Mouse (Mus musculus) spleen, adult 2 months (tissue): Measurements from ENCODE around the gene Cxcl17. TPM values are rescaled to one million over a fixed set of nuclear protein-coding genes. Genes with fewer than 3 reads are reported as not detected.
"Not testable (repeated sequence)": the region's sequence is repeated elsewhere in the genome, so short reads cannot be mapped to it uniquely, and the experiment has no call there.

Experiments used
- DNase-seq, 2 experiments: peaks; one replicate each; pipeline versions ENCODE4 v3.0.0 to v3.0.0-alpha.2; 2012 to 2021; ENCODE audit warnings: low spot score in 2 of 2, low read depth in 1 of 2
- H3K27ac ChIP-seq: fragments of 200-500 bp; 2 replicates; pipeline ENCODE4 v1.5.1; 2012; ENCODE audit warnings: low read length, inconsistent platforms; ENCODE audit not compliant: insufficient read depth
- H3K27me3 ChIP-seq: fragments of 200-500 bp; 2 replicates; pipeline ENCODE4 v1.6.1; 2012; ENCODE audit warnings: mild to moderate bottlenecking, moderate library complexity, low read length, inconsistent platforms; ENCODE audit not compliant: control insufficient read depth, insufficient read depth
- H3K36me3 ChIP-seq: fragments of 200-500 bp; 2 replicates; pipeline ENCODE4 v1.6.1; 2012; ENCODE audit warnings: mild to moderate bottlenecking, low read length, inconsistent platforms; ENCODE audit not compliant: control insufficient read depth, insufficient read depth
- H3K4me1 ChIP-seq: fragments of 200-500 bp; 2 replicates; pipeline ENCODE4 v1.6.1; 2011; ENCODE audit warnings: inconsistent platforms; ENCODE audit not compliant: control insufficient read depth, insufficient read depth, insufficient read length
- H3K4me3 ChIP-seq: fragments of 200-500 bp; 2 replicates; pipeline ENCODE4 v1.5.1; 2011; ENCODE audit warnings: mild to moderate bottlenecking, inconsistent platforms; ENCODE audit not compliant: insufficient read depth, insufficient read length; ENCODE audit errors: extremely low read depth
- CTCF ChIP-seq: fragments of 200-500 bp; IDR thresholded peaks from 2 replicates; pipeline ENCODE4 v1.5.1; 2011; ENCODE audit warnings: mild to moderate bottlenecking, inconsistent platforms; ENCODE audit not compliant: insufficient read depth, insufficient read length, insufficient replicate concordance; ENCODE audit errors: extremely low read depth
- POLR2A ChIP-seq: fragments of 200-500 bp; IDR thresholded peaks from 2 replicates; pipeline ENCODE4 v1.6.1; 2011; ENCODE audit warnings: low read depth, low read length, inconsistent platforms
- WGBS: fragments of 180-500 bp; shearing (Covaris S2); methylation state at CpG from one replicate; pipeline ENCODE4 v1.1.7; 2018; 5-methylcytosine and 5-hydroxymethylcytosine counted together
- polyA plus RNA-seq: library from polyadenylated mRNA; depleted of rRNA; stranded (reverse); fragments of >200 nt; gene quantifications from 2 replicates; pipeline ENCODE4 v1.2.3, GENCODE M21; 2012; rRNA removed

Cxcl17 gene
- polyA plus RNA-seq: not detected in 2 replicates

GRCm38 (mm10) chr7:25412833-25413441 lies at the start of gene Cxcl17:
Gene Cxcl17, minus strand, starts transcription at chr7:25412886.
- Histone ChIP-seq H3K27ac (no peak within 1 kb of the TSS), H3K4me1 (no peaks in the 10 kb centered on the region), H3K27me3 (no peaks in the 10 kb centered on the region), H3K4me3 (no peak within 1 kb of the TSS), H3K36me3 (no peaks in the 10 kb centered on the region)
- TF ChIP-seq CTCF: no peak
- TF ChIP-seq POLR2A: no peak
- DNase-seq: no peak
- 46% methylated on average over 7 of the region's 7 CpGs for WGBS

- H3K27ac ChIP-seq, H3K27me3 ChIP-seq, H3K4me1 ChIP-seq, H3K4me3 ChIP-seq, H3K36me3 ChIP-seq, DNase-seq: not testable (repeated sequence)
- WGBS: no CpG with 5 or more reads among the region's 1 CpGs
These were observed 49.3 kb upstream of the Cxcl17 start for GRCm38 (mm10) chr7:25462033-25462337.

- not testable (repeated sequence) for DNase-seq, H3K4me1 ChIP-seq, H3K36me3 ChIP-seq, H3K4me3 ChIP-seq, H3K27ac ChIP-seq, H3K27me3 ChIP-seq
- 88% methylated on average over 4 of the region's 5 CpGs for WGBS
These were observed 48.8 kb upstream of the Cxcl17 start for GRCm38 (mm10) chr7:25461336-25462032.

- WGBS: 96% methylated on average over 3 of the region's 3 CpGs
- Histone ChIP-seq H3K36me3 (no peaks in the 10 kb centered on the region), H3K4me3 (no peak overlapping the region), H3K27me3 (no peaks in the 10 kb centered on the region), H3K27ac (no peak overlapping the region), H3K4me1 (no peaks in the 10 kb centered on the region)
- no peak for DNase-seq
- TF ChIP-seq POLR2A (no peak), CTCF (no peak)
These were observed 39.4 kb upstream of the Cxcl17 start for GRCm38 (mm10) chr7:25452103-25452502.

GRCm38 (mm10) chr7:25449913-25450890 lies 37.5 kb upstream of the Cxcl17 start:
- Histone ChIP-seq H3K36me3 (no peaks in the 10 kb centered on the region), H3K27me3 (no peaks in the 10 kb centered on the region), H3K4me3 (no peak overlapping the region), H3K4me1 (no peaks in the 10 kb centered on the region), H3K27ac (no peak overlapping the region)
- DNase-seq: no peak
- WGBS: 72% methylated on average over 9 of the region's 9 CpGs
- no peak for TF ChIP-seq POLR2A
- TF ChIP-seq CTCF: no peak

GRCm38 (mm10) chr7:25440816-25441153 lies 28.1 kb upstream of the Cxcl17 start:
- H3K27me3 ChIP-seq: no peaks in the 10 kb centered on the region
- TF ChIP-seq CTCF (no peak), POLR2A (no peak)
- H3K4me1 ChIP-seq: peaks cover 24% of the 10 kb centered on the region
- H3K4me3 ChIP-seq: no peak overlapping the region
- 71% methylated on average over 6 of the region's 6 CpGs for WGBS
- DNase-seq: no peak
- H3K36me3 ChIP-seq: no peaks in the 10 kb centered on the region
- no peak overlapping the region for H3K27ac ChIP-seq
